Mouse (Mus musculus): Measurements from ENCODE around the gene Tatdn2.

The Tatdn2 gene

GRCm38 (mm10) chr6:113714797-113715196 is 17.9 kb downstream of the Tatdn2 start:
- DNase-seq = no peak

- DNase-seq = peak in 1 of 2 experiments; percentile 56
Observed at GRCm38 (mm10) chr6:113717541-113717940, 20.7 kb downstream of the Tatdn2 start.

- no peak for DNase-seq
Observed at GRCm38 (mm10) chr6:113719878-113720277, 23.0 kb downstream of the Tatdn2 start, which contains the start of gene Ghrl. Gene Ghrl (minus strand): TSS chr6:113719880.

- no peak for DNase-seq
Observed at GRCm38 (mm10) chr6:113721061-113721460, 24.2 kb downstream of the Tatdn2 start.

GRCm38 (mm10) chr6:113728181-113728580 is 31.3 kb downstream of the Tatdn2 start:
- DNase-seq = no peak

GRCm38 (mm10) chr6:113731296-113731695 is 34.4 kb downstream of the Tatdn2 start:
- no peak for DNase-seq

GRCm38 (mm10) chr6:113737318-113738046 is 40.6 kb downstream of the Tatdn2 start:
- DNase-seq = no peak

GRCm38 (mm10) chr6:113740236-113741217 is 43.7 kb downstream of the Tatdn2 start, which contains the start of gene Sec13:
Gene Sec13 (minus strand): TSS chr6:113740743.
- peak; percentile 89 to 92 for DNase-seq

- DNase-seq = no peak
Observed at GRCm38 (mm10) chr6:113741425-113741824, 44.6 kb downstream of the Tatdn2 start.

- DNase-seq = no peak
Observed at GRCm38 (mm10) chr6:113742321-113742720, 45.5 kb downstream of the Tatdn2 start.

GRCm38 (mm10) chr6:113743111-113743510 is 46.3 kb downstream of the Tatdn2 start:
- no peak for DNase-seq

GRCm38 (mm10) chr6:113745117-113745516 is 48.3 kb downstream of the Tatdn2 start:
- no peak for DNase-seq

GRCm38 (mm10) chr6:113747284-113747683 is 50.4 kb downstream of the Tatdn2 start:
- DNase-seq = peak in 1 of 2 experiments; percentile 11

- DNase-seq = peak in 1 of 2 experiments; percentile 27
Observed at GRCm38 (mm10) chr6:113748351-113748750, 51.5 kb downstream of the Tatdn2 start.

- no peak for DNase-seq
Observed at GRCm38 (mm10) chr6:113749119-113749685, 52.4 kb downstream of the Tatdn2 start.
